Mouse (Mus musculus): ENCODE data around the gene Fgfr2. TPM values are rescaled to one million over a fixed set of nuclear protein-coding genes. Genes with fewer than 3 reads are reported as not detected.
"Not testable (repeated sequence)": the region's sequence is repeated elsewhere in the genome, so short reads cannot be mapped to it uniquely, and the experiment has no call there.

The Fgfr2 gene
- polyA plus RNA-seq, 1 experiment from 2014 or later, result 34.1 TPM

- WGBS, result 11% methylated on average over 8 of the region's 8 CpGs
- Histone ChIP-seq H3K9me3 (replicated peaks) (peaks cover 11% of the 10 kb centered on the region), H3K4me2 (peak overlapping the region; percentile 37), H3K9ac (peak overlapping the region; percentile 60), H3K27ac (ENCODE audit: poor library complexity, severe bottlenecking) (peak overlapping the region; percentile 99), H3K36me3 (peaks cover 16% of the 10 kb centered on the region), H3K27me3 (replicated peaks) (no peaks in the 10 kb centered on the region), H3K4me1 (replicated peaks) (peaks cover 77% of the 10 kb centered on the region), H3K4me3 (no peak overlapping the region)
- peak; percentile 59 for ATAC-seq (ENCODE audit: insufficient number of reproducible peaks, low FRiP score)
Measured at GRCm38 (mm10) chr7:130669370-130669881, 2453.7 kb downstream of the Fgfr2 start.

GRCm38 (mm10) chr7:130668729-130669281, 2454.3 kb downstream of the Fgfr2 start:
- Histone ChIP-seq H3K27me3 (replicated peaks) (no peaks in the 10 kb centered on the region), H3K4me1 (replicated peaks) (peaks cover 71% of the 10 kb centered on the region), H3K9ac (peak overlapping the region; percentile 60), H3K4me2 (peak overlapping the region; percentile 37), H3K36me3 (peaks cover 22% of the 10 kb centered on the region), H3K4me3 (no peak overlapping the region), H3K27ac (ENCODE audit: poor library complexity, severe bottlenecking) (peak overlapping the region; percentile 99), H3K9me3 (replicated peaks) (peaks cover 15% of the 10 kb centered on the region)
- 15% methylated on average over 7 of the region's 7 CpGs for WGBS
- ATAC-seq (ENCODE audit: insufficient number of reproducible peaks, low FRiP score), result 0 out of 2 replicates have a peak, but pooled peaks have one; percentile 0

GRCm38 (mm10) chr7:130668013-130668412, 2455.1 kb downstream of the Fgfr2 start:
- H3K4me2 ChIP-seq; ATAC-seq (ENCODE audit: insufficient number of reproducible peaks, low FRiP score); H3K27me3 ChIP-seq (replicated peaks); H3K4me3 ChIP-seq; H3K9ac ChIP-seq: not testable (repeated sequence)
- Histone ChIP-seq H3K9me3 (replicated peaks) (peaks cover 22% of the 10 kb centered on the region), H3K4me1 (replicated peaks) (peaks cover 63% of the 10 kb centered on the region), H3K27ac (ENCODE audit: poor library complexity, severe bottlenecking) (peak overlapping the region; percentile 99), H3K36me3 (peaks cover 30% of the 10 kb centered on the region)
- 82% methylated on average over 1 of the region's 1 CpGs for WGBS

GRCm38 (mm10) chr7:130665358-130665757, 2457.8 kb downstream of the Fgfr2 start:
- Histone ChIP-seq H3K27me3 (replicated peaks) (no peaks in the 10 kb centered on the region), H3K36me3 (peaks cover 31% of the 10 kb centered on the region), H3K27ac (ENCODE audit: poor library complexity, severe bottlenecking) (no peak overlapping the region), H3K4me3 (no peak overlapping the region), H3K9me3 (replicated peaks) (peaks cover 23% of the 10 kb centered on the region), H3K9ac (no peak overlapping the region), H3K4me1 (replicated peaks) (peaks cover 55% of the 10 kb centered on the region), H3K4me2 (no peak overlapping the region)
- 94% methylated on average over 9 of the region's 9 CpGs for WGBS
- ATAC-seq (ENCODE audit: insufficient number of reproducible peaks, low FRiP score), result no peak

- Histone ChIP-seq H3K9me3 (replicated peaks) (peaks cover 23% of the 10 kb centered on the region), H3K27me3 (replicated peaks) (no peaks in the 10 kb centered on the region), H3K36me3 (peaks cover 31% of the 10 kb centered on the region), H3K4me1 (replicated peaks) (peaks cover 52% of the 10 kb centered on the region), H3K4me2 (no peak overlapping the region), H3K9ac (no peak overlapping the region), H3K27ac (ENCODE audit: poor library complexity, severe bottlenecking) (no peak overlapping the region), H3K4me3 (no peak overlapping the region)
- WGBS, result 82% methylated on average over 5 of the region's 5 CpGs
- ATAC-seq (ENCODE audit: insufficient number of reproducible peaks, low FRiP score), result no peak
Measured at GRCm38 (mm10) chr7:130664629-130665028, 2458.5 kb downstream of the Fgfr2 start.

GRCm38 (mm10) chr7:130664037-130664436, 2459.1 kb downstream of the Fgfr2 start:
- WGBS, result 90% methylated on average over 5 of the region's 5 CpGs
- Histone ChIP-seq H3K4me2 (no peak overlapping the region), H3K4me1 (replicated peaks) (peaks cover 48% of the 10 kb centered on the region), H3K36me3 (peaks cover 31% of the 10 kb centered on the region), H3K4me3 (no peak overlapping the region), H3K9me3 (replicated peaks) (peaks cover 23% of the 10 kb centered on the region), H3K9ac (no peak overlapping the region), H3K27ac (ENCODE audit: poor library complexity, severe bottlenecking) (no peak overlapping the region), H3K27me3 (replicated peaks) (no peaks in the 10 kb centered on the region)
- ATAC-seq (ENCODE audit: insufficient number of reproducible peaks, low FRiP score), result no peak

GRCm38 (mm10) chr7:130662869-130663268, 2460.3 kb downstream of the Fgfr2 start:
- Histone ChIP-seq H3K36me3 (peaks cover 31% of the 10 kb centered on the region), H3K4me1 (replicated peaks) (peaks cover 49% of the 10 kb centered on the region), H3K4me2 (no peak overlapping the region), H3K27ac (ENCODE audit: poor library complexity, severe bottlenecking) (no peak overlapping the region), H3K4me3 (no peak overlapping the region), H3K9ac (no peak overlapping the region), H3K27me3 (replicated peaks) (no peaks in the 10 kb centered on the region), H3K9me3 (replicated peaks) (peaks cover 23% of the 10 kb centered on the region)
- WGBS, result 50% methylated on average over 4 of the region's 4 CpGs
- ATAC-seq (ENCODE audit: insufficient number of reproducible peaks, low FRiP score), result 0 out of 2 replicates have a peak, but pooled peaks have one; percentile 20

GRCm38 (mm10) chr7:130662250-130662649, 2460.9 kb downstream of the Fgfr2 start:
- Histone ChIP-seq H3K27me3 (replicated peaks) (no peaks in the 10 kb centered on the region), H3K27ac (ENCODE audit: poor library complexity, severe bottlenecking) (peak overlapping the region; percentile 48), H3K9ac (no peak overlapping the region), H3K36me3 (peaks cover 31% of the 10 kb centered on the region), H3K4me2 (no peak overlapping the region), H3K4me3 (no peak overlapping the region), H3K4me1 (replicated peaks) (peaks cover 51% of the 10 kb centered on the region), H3K9me3 (replicated peaks) (peaks cover 23% of the 10 kb centered on the region)
- 77% methylated on average over 5 of the region's 5 CpGs for WGBS
- ATAC-seq (ENCODE audit: insufficient number of reproducible peaks, low FRiP score), result no peak

GRCm38 (mm10) chr7:130659129-130659528, 2464.0 kb downstream of the Fgfr2 start:
- no peaks in the 10 kb centered on the region for H3K27me3 ChIP-seq (replicated peaks)
- no peak overlapping the region for H3K4me2 ChIP-seq
- no peak overlapping the region for H3K9ac ChIP-seq
- H3K27ac ChIP-seq (ENCODE audit: poor library complexity, severe bottlenecking), result no peak overlapping the region
- H3K9me3 ChIP-seq (replicated peaks), result peaks cover 12% of the 10 kb centered on the region
- no peak overlapping the region for H3K4me3 ChIP-seq
- no peak for ATAC-seq (ENCODE audit: insufficient number of reproducible peaks, low FRiP score)
- H3K36me3 ChIP-seq, result peaks cover 13% of the 10 kb centered on the region
- WGBS, result 85% methylated on average over 5 of the region's 5 CpGs
- H3K4me1 ChIP-seq (replicated peaks), result peaks cover 70% of the 10 kb centered on the region

GRCm38 (mm10) chr7:130657751-130658150, 2465.4 kb downstream of the Fgfr2 start:
- H3K27me3 ChIP-seq (replicated peaks), result no peaks in the 10 kb centered on the region
- H3K4me1 ChIP-seq (replicated peaks), result peaks cover 84% of the 10 kb centered on the region
- no peak for ATAC-seq (ENCODE audit: insufficient number of reproducible peaks, low FRiP score)
- no peaks in the 10 kb centered on the region for H3K36me3 ChIP-seq
- WGBS, result 43% methylated on average over 13 of the region's 13 CpGs
- H3K4me3 ChIP-seq, result no peak overlapping the region
- H3K9me3 ChIP-seq (replicated peaks), result no peaks in the 10 kb centered on the region
- H3K27ac ChIP-seq (ENCODE audit: poor library complexity, severe bottlenecking), result peak overlapping the region; percentile 70
- no peak overlapping the region for H3K4me2 ChIP-seq
- H3K9ac ChIP-seq, result no peak overlapping the region

GRCm38 (mm10) chr7:130656965-130657364, 2466.2 kb downstream of the Fgfr2 start:
- Histone ChIP-seq H3K4me2 (no peak overlapping the region), H3K36me3 (no peaks in the 10 kb centered on the region), H3K4me3 (no peak overlapping the region), H3K9me3 (replicated peaks) (no peaks in the 10 kb centered on the region), H3K9ac (no peak overlapping the region), H3K27ac (ENCODE audit: poor library complexity, severe bottlenecking) (peak overlapping the region; percentile 70; the same call in 1 of the 2 replicates), H3K4me1 (replicated peaks) (peaks cover 84% of the 10 kb centered on the region), H3K27me3 (replicated peaks) (no peaks in the 10 kb centered on the region)
- no peak for ATAC-seq (ENCODE audit: insufficient number of reproducible peaks, low FRiP score)
- WGBS, result 83% methylated on average over 8 of the region's 8 CpGs

- Histone ChIP-seq H3K27ac (ENCODE audit: poor library complexity, severe bottlenecking) (peak overlapping the region; percentile 85), H3K9me3 (replicated peaks) (no peaks in the 10 kb centered on the region), H3K4me3 (no peak overlapping the region), H3K9ac (no peak overlapping the region), H3K27me3 (replicated peaks) (no peaks in the 10 kb centered on the region), H3K4me2 (no peak overlapping the region), H3K36me3 (no peaks in the 10 kb centered on the region), H3K4me1 (replicated peaks) (peaks cover 93% of the 10 kb centered on the region)
- WGBS, result 35% methylated on average over 2 of the region's 2 CpGs
- peak; percentile 75 for ATAC-seq (ENCODE audit: insufficient number of reproducible peaks, low FRiP score)
Measured at GRCm38 (mm10) chr7:130654562-130654961, 2468.6 kb downstream of the Fgfr2 start.
